Mouse (Mus musculus): Measurements from ENCODE around the gene Zfp462. TPM values are rescaled to one million over a fixed set of nuclear protein-coding genes. Genes with fewer than 3 reads are reported as not detected.

The Zfp462 gene
- polyA plus RNA-seq, 1 experiment: 16.6 TPM

GRCm38 (mm10) chr4:55121126-55121525 is 176.3 kb downstream of the Zfp462 start:
- Histone ChIP-seq H3K27ac (ENCODE audit: insufficient read depth, low read length) (no peak overlapping the region), H3K4me3 (ENCODE audit: insufficient read depth, low read length) (no peak overlapping the region), H3K4me1 (ENCODE audit: control insufficient read depth, insufficient read depth, low read length) (no peaks in the 10 kb centered on the region)
- TF ChIP-seq POLR2A (IDR thresholded peaks at IDR 0.05; ENCODE audit: extremely low read depth, insufficient read depth, low read length): no peak
- TF ChIP-seq CTCF (IDR thresholded peaks at IDR 0.05; ENCODE audit: extremely low read depth, insufficient read depth, low read length): no peak

- TF ChIP-seq CTCF (IDR thresholded peaks at IDR 0.05; ENCODE audit: extremely low read depth, insufficient read depth, low read length): no peak
- TF ChIP-seq POLR2A (IDR thresholded peaks at IDR 0.05; ENCODE audit: extremely low read depth, insufficient read depth, low read length): no peak
- H3K4me1 ChIP-seq (ENCODE audit: control insufficient read depth, insufficient read depth, low read length): no peaks in the 10 kb centered on the region
- H3K27ac ChIP-seq (ENCODE audit: insufficient read depth, low read length): no peak overlapping the region
- no peak overlapping the region for H3K4me3 ChIP-seq (ENCODE audit: insufficient read depth, low read length)
Measured at GRCm38 (mm10) chr4:55121952-55122351, 177.1 kb downstream of the Zfp462 start.

- Histone ChIP-seq H3K27ac (ENCODE audit: insufficient read depth, low read length) (no peak overlapping the region), H3K4me1 (ENCODE audit: control insufficient read depth, insufficient read depth, low read length) (no peaks in the 10 kb centered on the region), H3K4me3 (ENCODE audit: insufficient read depth, low read length) (no peak overlapping the region)
- TF ChIP-seq POLR2A (IDR thresholded peaks at IDR 0.05; ENCODE audit: extremely low read depth, insufficient read depth, low read length): no peak
- no peak for TF ChIP-seq CTCF (IDR thresholded peaks at IDR 0.05; ENCODE audit: extremely low read depth, insufficient read depth, low read length)
Measured at GRCm38 (mm10) chr4:55124126-55124525, 179.3 kb downstream of the Zfp462 start.

GRCm38 (mm10) chr4:55125048-55125737 is 180.3 kb downstream of the Zfp462 start:
- TF ChIP-seq CTCF (IDR thresholded peaks at IDR 0.05; ENCODE audit: extremely low read depth, insufficient read depth, low read length): no peak
- no peak for TF ChIP-seq POLR2A (IDR thresholded peaks at IDR 0.05; ENCODE audit: extremely low read depth, insufficient read depth, low read length)
- Histone ChIP-seq H3K4me1 (ENCODE audit: control insufficient read depth, insufficient read depth, low read length) (no peaks in the 10 kb centered on the region), H3K4me3 (ENCODE audit: insufficient read depth, low read length) (no peak overlapping the region), H3K27ac (ENCODE audit: insufficient read depth, low read length) (no peak overlapping the region)

GRCm38 (mm10) chr4:55125738-55126054 is 180.8 kb downstream of the Zfp462 start:
- Histone ChIP-seq H3K4me1 (ENCODE audit: control insufficient read depth, insufficient read depth, low read length) (no peaks in the 10 kb centered on the region), H3K4me3 (ENCODE audit: insufficient read depth, low read length) (no peak overlapping the region), H3K27ac (ENCODE audit: insufficient read depth, low read length) (no peak overlapping the region)
- TF ChIP-seq POLR2A (IDR thresholded peaks at IDR 0.05; ENCODE audit: extremely low read depth, insufficient read depth, low read length) (no peak), CTCF (IDR thresholded peaks at IDR 0.05; ENCODE audit: extremely low read depth, insufficient read depth, low read length) (no peak)

- H3K4me1 ChIP-seq (ENCODE audit: control insufficient read depth, insufficient read depth, low read length): no peaks in the 10 kb centered on the region
- TF ChIP-seq POLR2A (IDR thresholded peaks at IDR 0.05; ENCODE audit: extremely low read depth, insufficient read depth, low read length): no peak
- no peak for TF ChIP-seq CTCF (IDR thresholded peaks at IDR 0.05; ENCODE audit: extremely low read depth, insufficient read depth, low read length)
- H3K27ac ChIP-seq (ENCODE audit: insufficient read depth, low read length): no peak overlapping the region
- no peak overlapping the region for H3K4me3 ChIP-seq (ENCODE audit: insufficient read depth, low read length)
Measured at GRCm38 (mm10) chr4:55127228-55127901, 182.5 kb downstream of the Zfp462 start.

DNA sequence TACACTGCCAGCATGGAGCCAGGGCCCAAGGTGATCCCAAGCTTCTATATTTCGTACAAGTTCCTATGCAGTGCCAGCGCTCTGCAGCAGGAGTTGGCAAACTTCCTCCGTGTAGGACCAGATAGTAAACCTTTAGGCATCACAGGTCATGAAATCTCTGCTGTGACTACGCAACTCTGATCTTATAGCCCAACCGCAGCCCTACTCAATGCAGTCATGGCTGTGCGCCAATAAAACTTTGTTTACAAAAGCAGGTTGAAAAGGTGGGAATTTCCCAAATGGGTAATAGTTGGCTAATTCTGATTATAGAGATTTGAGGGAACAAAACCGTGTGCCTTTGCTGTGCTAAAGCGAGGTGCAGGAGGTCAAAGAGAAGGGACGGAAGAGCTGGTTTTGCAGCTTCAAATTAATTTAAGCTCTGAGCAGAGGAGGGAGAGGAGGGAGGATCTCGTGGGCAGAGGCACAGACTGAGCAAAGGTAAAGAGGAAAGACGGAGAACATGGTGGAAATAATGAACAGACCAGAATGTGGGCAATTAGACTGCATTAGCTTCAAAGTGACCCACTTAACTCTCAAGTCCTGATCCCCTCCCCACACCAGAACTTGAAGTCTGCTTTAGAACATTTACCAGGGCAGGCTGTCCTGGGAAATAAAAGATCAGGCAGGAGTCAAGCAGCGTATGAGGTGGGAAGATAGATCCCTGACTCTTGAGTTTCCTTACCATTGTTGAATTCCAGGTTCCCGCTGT is 183.4 kb downstream of the Zfp462 start:
- no peak for TF ChIP-seq POLR2A (IDR thresholded peaks at IDR 0.05; ENCODE audit: extremely low read depth, insufficient read depth, low read length)
- TF ChIP-seq CTCF (IDR thresholded peaks at IDR 0.05; ENCODE audit: extremely low read depth, insufficient read depth, low read length): no peak
- Histone ChIP-seq H3K27ac (ENCODE audit: insufficient read depth, low read length) (no peak overlapping the region), H3K4me3 (ENCODE audit: insufficient read depth, low read length) (no peak overlapping the region), H3K4me1 (ENCODE audit: control insufficient read depth, insufficient read depth, low read length) (no peaks in the 10 kb centered on the region)
